Mouse (Mus musculus) adipocyte (in vitro differentiated cells): Measurements from ENCODE around the gene Vmn1r210.
"Not testable (repeated sequence)": the region's sequence is repeated elsewhere in the genome, so short reads cannot be mapped to it uniquely, and the experiment has no call there.

Experiments
- DNase-seq: peaks from one replicate; pipeline ENCODE4 v3.0.0-alpha.2; 2016; ENCODE audit warnings: low spot score

The Vmn1r210 gene

GRCm38 (mm10) chr13:22831248-22831647 is at the start of gene Vmn1r210:
Gene Vmn1r210 (minus strand): TSS chr13:22831348.
- DNase-seq: no peak

DNA sequence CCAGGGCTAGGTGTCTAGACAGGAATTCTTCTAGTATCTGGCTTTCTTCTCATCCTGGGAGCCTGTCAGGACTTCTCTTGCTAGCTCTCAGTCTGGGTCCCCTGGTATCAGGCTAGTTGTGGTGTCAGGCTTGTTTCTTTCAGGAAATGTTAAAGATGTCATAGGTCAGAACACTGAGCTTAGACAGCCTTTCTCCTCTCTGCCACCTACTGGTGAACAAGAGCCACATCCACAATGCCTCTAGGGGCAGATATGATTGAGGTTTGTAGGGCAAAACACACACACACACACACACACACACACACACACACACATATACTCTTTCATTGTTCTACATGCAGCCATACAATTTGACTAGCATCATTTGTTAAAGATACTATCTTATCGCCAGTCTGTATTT is 48.1 kb upstream of the Vmn1r210 start:
- no peak for DNase-seq

DNA sequence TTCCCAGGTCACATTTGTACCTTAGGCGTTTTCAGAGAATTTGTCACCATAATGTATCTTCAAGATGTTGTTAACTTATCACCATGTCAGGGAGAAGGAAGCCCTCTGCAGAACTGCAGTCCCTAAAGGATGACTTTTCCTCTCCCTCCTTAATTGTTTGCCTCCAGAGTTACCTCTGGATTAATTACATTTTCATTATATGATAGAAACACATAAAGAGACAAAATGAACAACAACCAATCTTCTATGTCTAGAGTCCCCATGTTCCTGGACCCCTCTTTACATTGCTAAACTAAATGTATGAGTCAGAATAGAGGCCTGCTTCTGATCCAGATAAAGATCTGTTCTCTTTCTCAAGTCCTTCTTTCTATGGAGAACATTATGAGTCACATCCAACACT is 26.3 kb upstream of the Vmn1r210 start, which contains the start of gene Vmn1r211:
Gene Vmn1r211, minus strand, starts transcription at position 101 of the 400 bp plus-strand sequence.
- DNase-seq: no peak

- no peak for DNase-seq
These were observed 23.6 kb upstream of the Vmn1r210 start for GRCm38 (mm10) chr13:22854760-22855159.

DNA sequence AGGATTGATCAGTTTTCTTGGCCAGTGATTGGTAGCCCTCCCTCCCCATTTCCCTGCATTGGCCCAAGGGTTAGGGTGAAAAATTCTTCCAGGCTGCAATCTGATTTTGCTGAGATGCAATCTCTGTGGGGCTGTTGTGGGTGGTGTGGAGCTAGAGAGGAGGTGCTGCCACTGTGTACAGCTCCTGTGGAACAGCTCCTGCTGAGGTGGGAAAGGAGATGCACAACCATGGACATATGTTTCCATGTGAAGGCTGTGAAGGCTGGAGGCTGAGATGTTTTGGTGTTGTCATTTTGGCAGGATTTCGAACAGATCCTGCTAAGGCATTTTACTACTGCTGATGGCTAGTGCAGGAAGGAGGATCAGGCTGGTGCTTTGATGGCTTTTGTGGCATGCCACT is 15.7 kb upstream of the Vmn1r210 start:
- no peak for DNase-seq

- not testable (repeated sequence) for DNase-seq
These were observed 13.2 kb upstream of the Vmn1r210 start for GRCm38 (mm10) chr13:22844304-22844703.

GRCm38 (mm10) chr13:22829395-22829794 is 1.8 kb downstream of the Vmn1r210 start:
- not testable (repeated sequence) for DNase-seq

DNA sequence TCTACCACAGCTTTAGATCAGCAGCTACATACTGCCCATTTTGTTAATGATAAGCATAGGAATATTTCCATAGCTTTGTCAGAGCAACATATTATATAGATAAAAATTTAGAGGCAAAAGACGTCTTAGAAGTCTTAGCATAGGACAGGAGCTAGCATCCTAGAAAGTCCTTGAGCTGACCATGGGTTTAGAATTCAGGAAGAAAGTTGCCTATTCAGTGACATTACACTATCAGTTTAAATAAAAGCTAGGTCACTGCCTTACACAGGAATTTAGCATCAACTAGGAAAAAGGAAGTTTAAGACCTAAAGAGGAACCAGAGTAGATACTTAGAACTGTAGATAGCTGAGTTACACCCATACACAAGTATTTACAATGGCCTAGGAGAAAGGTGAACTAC is 9.5 kb downstream of the Vmn1r210 start:
- not testable (repeated sequence) for DNase-seq

- DNase-seq: not testable (repeated sequence)
These were observed 21.6 kb downstream of the Vmn1r210 start, which contains the start of gene Vmn1r209 for GRCm38 (mm10) chr13:22809582-22809981. Gene Vmn1r209 (minus strand): TSS chr13:22809682.

GRCm38 (mm10) chr13:22788096-22788495 is 43.1 kb downstream of the Vmn1r210 start:
- not testable (repeated sequence) for DNase-seq

GRCm38 (mm10) chr13:22784159-22784558 is 47.0 kb downstream of the Vmn1r210 start:
- not testable (repeated sequence) for DNase-seq

- not testable (repeated sequence) for DNase-seq
These were observed 53.8 kb downstream of the Vmn1r210 start, which contains the start of gene Vmn1r208 for GRCm38 (mm10) chr13:22777300-22777699. Gene Vmn1r208 (minus strand): TSS chr13:22777400.
